Mouse (Mus musculus) thymus, adult 2 months (tissue): ENCODE data around the gene Fer. TPM values are rescaled to one million over a fixed set of nuclear protein-coding genes. Genes with fewer than 3 reads are reported as not detected.

Experiments
- DNase-seq: peaks from one replicate; pipeline ENCODE4 v3.0.0; 2021
- H3K27ac ChIP-seq: fragments of 200-500 bp; 2 replicates; pipeline ENCODE4 v1.5.1; 2012; ENCODE audit warnings: low read length, control low read depth; ENCODE audit not compliant: control insufficient read depth, insufficient read depth
- H3K27me3 ChIP-seq: fragments of 200-500 bp; 2 replicates; pipeline ENCODE4 v1.6.1; 2012; ENCODE audit warnings: mild to moderate bottlenecking, low read length, moderate library complexity, mixed read lengths; ENCODE audit not compliant: control insufficient read depth, insufficient read depth
- H3K36me3 ChIP-seq: fragments of 200-500 bp; 2 replicates; pipeline ENCODE4 v1.6.1; 2012; ENCODE audit warnings: mild to moderate bottlenecking, low read length, moderate library complexity; ENCODE audit not compliant: control insufficient read depth, insufficient read depth
- H3K4me1 ChIP-seq: fragments of 200-500 bp; replicated peaks from 2 replicates; pipeline ENCODE4 v1.6.1; 2012; ENCODE audit warnings: low read length; ENCODE audit not compliant: control insufficient read depth, insufficient read depth
- H3K4me3 ChIP-seq: fragments of 200-500 bp; 2 replicates; pipeline ENCODE4 v1.5.1; 2012; ENCODE audit warnings: mild to moderate bottlenecking, low read length, control low read depth, moderate library complexity; ENCODE audit not compliant: control insufficient read depth, insufficient read depth
- CTCF ChIP-seq: fragments of 200-500 bp; IDR thresholded peaks from 2 replicates; pipeline ENCODE4 v1.5.1; 2012; ENCODE audit warnings: mild to moderate bottlenecking, control low read depth, low read length, moderate library complexity, borderline replicate concordance; ENCODE audit not compliant: control insufficient read depth, poor library complexity, insufficient read depth; ENCODE audit errors: extremely low read depth
- POLR2A ChIP-seq: fragments of 200-500 bp; IDR thresholded peaks from 2 replicates; pipeline ENCODE4 v1.6.1; 2012; ENCODE audit warnings: mild to moderate bottlenecking, low read length, control low read depth, moderate library complexity; ENCODE audit not compliant: control insufficient read depth, poor library complexity, insufficient read depth; ENCODE audit errors: extremely low read depth
- WGBS: fragments of 180-500 bp; shearing (Covaris S2); methylation state at CpG from one replicate; pipeline ENCODE4 v1.1.7; 2018; 5-methylcytosine and 5-hydroxymethylcytosine counted together
- polyA plus RNA-seq: library from polyadenylated mRNA; depleted of rRNA; stranded (reverse); fragments of >200 nt; gene quantifications from 2 replicates; pipeline ENCODE4 v1.2.3, GENCODE M21; 2012

The Fer gene
- polyA plus RNA-seq, 1 experiment = 0.69 TPM

DNA sequence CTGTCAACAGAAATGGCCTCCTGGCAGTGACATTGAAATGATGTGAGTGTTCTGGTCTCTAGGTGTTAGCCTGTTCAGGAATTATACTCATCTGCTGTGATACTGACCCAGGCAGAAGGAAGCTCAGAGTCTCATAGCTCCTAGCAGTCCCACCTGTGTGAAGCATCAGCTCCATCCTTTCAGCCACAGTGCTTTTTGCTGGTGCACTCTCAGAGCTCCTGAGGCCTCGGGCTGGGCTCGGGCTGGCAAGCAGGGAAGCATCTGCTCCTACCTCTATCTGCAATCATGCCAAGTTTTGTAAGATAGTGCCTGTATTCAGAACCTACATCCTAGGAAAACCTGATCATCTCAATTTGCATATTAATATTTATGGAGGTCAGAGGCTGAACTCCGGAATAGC lies 183.7 kb downstream of the Fer start:
- WGBS = 96% methylated on average over 3 of the region's 3 CpGs

DNA sequence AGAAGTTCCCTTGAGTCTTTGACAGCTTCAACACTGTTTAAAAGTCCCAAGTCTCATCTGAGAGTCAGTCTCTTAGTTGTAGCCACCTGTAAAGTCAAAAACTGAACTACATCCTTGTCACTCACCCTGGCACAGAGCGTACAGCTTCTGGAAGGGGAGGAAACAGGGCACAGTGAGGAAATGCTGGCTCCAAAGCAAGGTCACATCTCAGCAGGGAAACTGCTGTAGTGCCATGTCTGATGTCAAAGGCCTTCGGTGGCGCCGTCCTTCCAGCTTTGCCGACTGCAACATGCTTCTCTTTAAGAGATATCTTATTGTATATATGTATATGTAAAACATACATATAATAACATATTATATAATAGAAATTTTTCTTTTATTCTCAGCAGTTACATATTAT lies 188.0 kb downstream of the Fer start:
- Histone ChIP-seq H3K27me3 (no peaks in the 10 kb centered on the region), H3K4me3 (no peak overlapping the region), H3K4me1 (no peaks in the 10 kb centered on the region), H3K27ac (no peak overlapping the region), H3K36me3 (no peaks in the 10 kb centered on the region)
- DNase-seq = no peak
- TF ChIP-seq POLR2A (no peak), CTCF (no peak)
- WGBS = 96% methylated on average over 5 of the region's 5 CpGs

More for the DNA sequence above, 183.7 kb downstream of the Fer start:
- H3K36me3 ChIP-seq = no peaks in the 10 kb centered on the region
- no peak for DNase-seq
- no peaks in the 10 kb centered on the region for H3K27me3 ChIP-seq
- no peak overlapping the region for H3K27ac ChIP-seq
- H3K4me3 ChIP-seq = no peak overlapping the region
- H3K4me1 ChIP-seq = no peaks in the 10 kb centered on the region
- TF ChIP-seq POLR2A = no peak
- no peak for TF ChIP-seq CTCF

DNA sequence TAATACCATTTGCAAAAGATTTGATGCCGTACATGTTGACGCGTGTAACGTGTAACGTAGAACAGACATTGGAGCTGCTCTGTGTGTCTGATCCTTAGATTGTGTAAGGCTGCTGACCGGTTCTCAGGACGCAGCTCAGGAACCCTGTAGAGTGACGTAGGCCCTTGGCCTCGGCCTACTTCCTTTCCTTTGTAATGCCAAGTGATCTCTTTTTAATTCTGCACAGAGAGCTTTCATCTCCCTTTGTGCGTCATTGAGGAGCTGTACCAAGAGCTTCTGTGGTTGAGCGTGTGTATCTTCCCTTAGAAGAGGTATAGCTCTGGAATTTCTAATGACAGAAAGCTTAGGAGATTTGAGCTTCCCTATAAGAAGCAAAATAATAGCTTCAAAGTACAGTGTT lies 190.8 kb downstream of the Fer start:
- Histone ChIP-seq H3K4me1 (no peaks in the 10 kb centered on the region), H3K4me3 (no peak overlapping the region), H3K27me3 (no peaks in the 10 kb centered on the region), H3K36me3 (no peaks in the 10 kb centered on the region), H3K27ac (no peak overlapping the region)
- TF ChIP-seq POLR2A = no peak
- TF ChIP-seq CTCF = no peak
- no peak for DNase-seq
- 97% methylated on average over 11 of the region's 11 CpGs for WGBS

DNA sequence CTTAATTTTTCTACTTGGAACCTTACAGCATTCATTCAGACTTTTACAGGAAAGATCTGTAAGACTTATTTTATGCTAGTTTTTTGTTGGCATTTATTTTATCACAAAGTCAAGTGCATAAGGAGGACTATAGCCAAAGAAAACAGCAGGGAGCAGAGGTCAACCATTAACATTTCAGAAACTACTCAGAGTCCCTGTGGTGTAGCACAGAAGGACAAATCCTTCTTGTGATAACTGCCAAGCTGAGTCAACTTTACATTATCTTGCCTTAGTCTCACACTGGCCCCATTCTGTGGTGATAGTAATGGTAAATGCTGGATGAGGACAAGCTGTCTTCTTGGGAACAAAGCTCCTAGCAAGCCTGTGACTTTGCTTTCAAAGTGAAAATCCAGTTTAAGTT lies 197.7 kb downstream of the Fer start:
- Histone ChIP-seq H3K27ac (no peak overlapping the region), H3K36me3 (no peaks in the 10 kb centered on the region), H3K4me1 (no peaks in the 10 kb centered on the region), H3K27me3 (no peaks in the 10 kb centered on the region), H3K4me3 (no peak overlapping the region)
- TF ChIP-seq POLR2A (no peak), CTCF (no peak)
- DNase-seq = no peak

DNA sequence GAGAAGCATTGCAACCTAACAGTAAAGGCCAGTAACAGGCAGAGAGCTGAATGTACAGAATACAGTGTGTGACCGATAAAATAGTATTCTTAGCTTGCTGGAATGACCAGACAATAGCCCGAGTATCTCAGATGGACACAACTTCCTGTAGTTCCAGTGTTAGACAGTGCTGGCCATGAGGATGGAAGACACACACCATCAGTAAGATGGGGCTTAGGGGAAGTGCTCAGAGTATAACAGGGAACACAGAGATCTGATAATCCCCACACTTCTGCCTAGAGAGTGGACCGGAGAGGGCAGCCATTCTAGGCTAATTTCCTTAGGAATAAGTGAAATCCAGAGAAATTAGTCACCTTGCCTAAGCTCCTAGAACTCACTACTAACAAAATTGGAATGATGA lies 202.4 kb downstream of the Fer start:
- DNase-seq = no peak
- H3K36me3 ChIP-seq = no peaks in the 10 kb centered on the region
- no peaks in the 10 kb centered on the region for H3K27me3 ChIP-seq
- no peak overlapping the region for H3K27ac ChIP-seq
- TF ChIP-seq CTCF (no peak), POLR2A (no peak)
- no peak overlapping the region for H3K4me3 ChIP-seq
- 95% methylated on average over 3 of the region's 3 CpGs for WGBS
- no peaks in the 10 kb centered on the region for H3K4me1 ChIP-seq

DNA sequence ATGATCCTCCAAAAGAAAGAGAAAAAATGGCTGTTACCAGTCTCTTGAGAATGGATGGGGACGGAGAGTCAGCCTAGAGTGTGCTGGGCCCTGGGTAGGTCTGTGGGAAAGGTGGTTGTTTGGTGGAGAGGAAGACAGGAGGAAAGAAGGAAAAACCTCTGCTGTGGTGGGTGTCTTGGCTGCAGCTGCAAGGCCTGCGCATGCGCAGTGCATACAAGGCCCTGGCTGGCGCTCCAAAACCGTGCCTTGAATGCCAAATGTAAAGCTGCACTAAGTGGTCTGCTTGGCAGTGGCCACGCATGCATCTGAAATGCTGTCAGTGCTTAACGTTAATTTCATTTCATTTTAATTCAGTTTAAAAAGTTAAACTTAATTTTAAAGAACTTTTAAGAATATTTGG lies 214.5 kb downstream of the Fer start:
- TF ChIP-seq CTCF (no peak), POLR2A (no peak)
- 92% methylated on average over 7 of the region's 7 CpGs for WGBS
- H3K36me3 ChIP-seq = no peaks in the 10 kb centered on the region
- no peaks in the 10 kb centered on the region for H3K27me3 ChIP-seq
- no peak for DNase-seq
- no peaks in the 10 kb centered on the region for H3K4me1 ChIP-seq
- no peak overlapping the region for H3K4me3 ChIP-seq
- H3K27ac ChIP-seq = no peak overlapping the region

DNA sequence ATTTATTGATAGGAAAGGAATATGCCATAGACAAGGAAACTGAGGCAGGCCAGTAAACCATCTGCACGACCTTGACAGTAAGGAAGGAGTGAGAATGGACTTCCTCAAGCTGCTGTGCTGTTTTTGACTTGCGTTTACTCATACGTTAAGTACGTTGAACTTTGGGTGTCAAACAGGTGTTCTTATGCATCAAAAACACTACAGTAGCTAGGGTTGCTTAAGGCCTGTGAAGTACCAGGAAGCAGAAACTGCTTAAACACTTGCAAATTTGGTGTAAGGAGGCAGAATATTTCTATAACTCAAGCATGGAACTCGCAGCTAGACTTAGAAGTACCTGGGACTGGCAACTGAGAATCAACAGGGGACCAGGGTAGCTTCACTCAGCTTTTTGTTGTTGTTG lies 221.9 kb downstream of the Fer start:
- no peak overlapping the region for H3K4me3 ChIP-seq
- no peaks in the 10 kb centered on the region for H3K27me3 ChIP-seq
- H3K4me1 ChIP-seq = no peaks in the 10 kb centered on the region
- no peak overlapping the region for H3K27ac ChIP-seq
- H3K36me3 ChIP-seq = no peaks in the 10 kb centered on the region
- TF ChIP-seq POLR2A (no peak), CTCF (no peak)
- WGBS = 92% methylated on average over 5 of the region's 5 CpGs
- DNase-seq = no peak
